Mouse (Mus musculus): ENCODE measurements around the gene Apol6. TPM values are rescaled to one million over a fixed set of nuclear protein-coding genes. Genes with fewer than 3 reads are reported as not detected.
"Not testable (repeated sequence)": the region's sequence is repeated elsewhere in the genome, so short reads cannot be mapped to it uniquely, and the experiment has no call there.

The Apol6 gene
- polyA plus RNA-seq, 1 experiment from 2014 or later = not detected

DNA sequence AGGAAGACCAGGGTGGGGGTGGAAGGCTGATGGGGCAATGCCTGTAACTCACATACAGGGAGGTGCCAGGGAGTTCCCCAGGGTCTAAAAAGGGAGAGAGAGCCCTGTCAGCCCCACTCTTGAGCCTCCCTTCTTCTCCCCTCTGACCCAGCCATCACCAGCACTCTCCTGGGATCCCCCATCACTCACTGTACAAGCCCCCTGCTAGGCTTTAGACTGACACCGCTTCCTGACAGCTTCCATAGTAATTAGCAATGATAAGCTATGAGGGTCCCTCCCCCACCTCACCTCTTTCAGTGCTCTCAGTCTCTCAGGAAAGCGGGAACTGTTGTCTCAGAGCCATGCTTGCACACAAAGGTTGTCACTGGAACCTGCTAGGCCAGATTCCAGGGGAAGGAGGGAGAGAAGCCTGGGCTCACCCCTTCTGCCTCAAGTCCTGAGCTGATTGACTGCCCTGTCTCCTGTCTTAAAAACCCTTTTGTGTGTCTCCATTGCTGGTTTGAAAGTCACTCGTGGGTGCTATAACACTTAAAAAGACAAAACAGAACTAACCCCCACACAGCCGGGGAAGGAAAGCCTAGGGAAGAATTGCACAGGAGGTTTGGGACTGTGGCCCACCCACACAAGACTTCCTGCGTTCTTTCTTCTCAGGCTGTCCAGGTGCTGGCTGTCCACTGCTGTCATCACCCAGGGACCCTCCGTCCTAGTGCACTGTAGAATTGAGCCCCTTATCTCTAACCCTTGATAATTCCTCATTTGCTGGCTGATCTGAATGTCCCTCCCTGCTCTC, 11.7 kb downstream of the Apol6 start:
- Histone ChIP-seq H3K9ac (replicated peaks) (no peak overlapping the region), H3K27ac (peak overlapping the region; percentile 21; the same call in 1 of the 2 replicates), H3K27me3 (no peaks in the 10 kb centered on the region), H3K4me3 (replicated peaks) (no peak overlapping the region), H3K4me2 (replicated peaks) (no peak overlapping the region), H3K4me1 (replicated peaks) (peaks cover 26% of the 10 kb centered on the region), H3K9me3 (peaks cover 3% of the 10 kb centered on the region; the same call in 1 of the 2 replicates), H3K36me3 (no peaks in the 10 kb centered on the region)
- ATAC-seq = peak; percentile 71
- 40% methylated on average over 6 of the region's 6 CpGs for WGBS

GRCm38 (mm10) chr15:77056791-77057051, 12.2 kb downstream of the Apol6 start:
- H3K9me3 ChIP-seq = peaks cover 3% of the 10 kb centered on the region; the same call in 1 of the 2 replicates
- no peak for ATAC-seq
- no peak overlapping the region for H3K9ac ChIP-seq (replicated peaks)
- H3K36me3 ChIP-seq = no peaks in the 10 kb centered on the region
- no peak overlapping the region for H3K4me2 ChIP-seq (replicated peaks)
- peaks cover 26% of the 10 kb centered on the region for H3K4me1 ChIP-seq (replicated peaks)
- no peaks in the 10 kb centered on the region for H3K27me3 ChIP-seq
- no peak overlapping the region for H3K27ac ChIP-seq
- 48% methylated on average over 3 of the region's 3 CpGs for WGBS
- H3K4me3 ChIP-seq (replicated peaks) = no peak overlapping the region

- Histone ChIP-seq H3K27me3 (no peaks in the 10 kb centered on the region), H3K9me3 (peaks cover 3% of the 10 kb centered on the region; the same call in 1 of the 2 replicates), H3K4me1 (replicated peaks) (peaks cover 26% of the 10 kb centered on the region), H3K4me2 (replicated peaks) (no peak overlapping the region), H3K4me3 (replicated peaks) (no peak overlapping the region), H3K36me3 (no peaks in the 10 kb centered on the region), H3K9ac (replicated peaks) (no peak overlapping the region), H3K27ac (no peak overlapping the region)
- ATAC-seq = no peak
These were observed 14.0 kb downstream of the Apol6 start for GRCm38 (mm10) chr15:77058566-77058965.

- 93% methylated on average over 4 of the region's 4 CpGs for WGBS
- not testable (repeated sequence) for H3K4me2 ChIP-seq (replicated peaks); H3K9ac ChIP-seq (replicated peaks); H3K9me3 ChIP-seq; H3K27ac ChIP-seq; H3K4me3 ChIP-seq (replicated peaks); ATAC-seq; H3K36me3 ChIP-seq; H3K27me3 ChIP-seq
- H3K4me1 ChIP-seq (replicated peaks) = peaks cover 24% of the 10 kb centered on the region
These were observed 14.9 kb downstream of the Apol6 start for GRCm38 (mm10) chr15:77059416-77059815.

DNA sequence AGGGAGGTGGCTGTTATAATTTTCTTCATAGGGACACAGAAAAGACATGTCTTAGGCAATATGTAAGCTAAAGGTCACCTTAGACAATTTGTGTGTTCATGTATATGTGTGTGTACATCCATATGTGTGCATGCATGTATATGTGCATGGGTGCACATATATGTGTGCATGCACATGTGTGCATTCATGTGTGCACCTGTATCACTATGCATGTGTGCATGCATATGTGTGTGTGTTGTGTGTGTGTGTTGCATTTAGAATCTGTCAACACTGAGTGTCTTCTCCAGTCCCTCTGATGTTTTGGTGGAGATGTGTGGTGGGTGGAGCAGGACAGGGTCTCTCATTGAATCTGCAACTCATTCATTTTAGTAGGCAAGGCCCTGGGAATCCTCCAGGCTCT, 18.2 kb downstream of the Apol6 start:
- H3K9me3 ChIP-seq = peaks cover 3% of the 10 kb centered on the region; the same call in 1 of the 2 replicates
- no peak overlapping the region for H3K4me2 ChIP-seq (replicated peaks)
- H3K36me3 ChIP-seq = no peaks in the 10 kb centered on the region
- H3K4me1 ChIP-seq (replicated peaks) = no peaks in the 10 kb centered on the region
- no peak for ATAC-seq
- H3K9ac ChIP-seq (replicated peaks) = no peak overlapping the region
- H3K4me3 ChIP-seq (replicated peaks) = no peak overlapping the region
- H3K27ac ChIP-seq = no peak overlapping the region
- H3K27me3 ChIP-seq = no peaks in the 10 kb centered on the region

DNA sequence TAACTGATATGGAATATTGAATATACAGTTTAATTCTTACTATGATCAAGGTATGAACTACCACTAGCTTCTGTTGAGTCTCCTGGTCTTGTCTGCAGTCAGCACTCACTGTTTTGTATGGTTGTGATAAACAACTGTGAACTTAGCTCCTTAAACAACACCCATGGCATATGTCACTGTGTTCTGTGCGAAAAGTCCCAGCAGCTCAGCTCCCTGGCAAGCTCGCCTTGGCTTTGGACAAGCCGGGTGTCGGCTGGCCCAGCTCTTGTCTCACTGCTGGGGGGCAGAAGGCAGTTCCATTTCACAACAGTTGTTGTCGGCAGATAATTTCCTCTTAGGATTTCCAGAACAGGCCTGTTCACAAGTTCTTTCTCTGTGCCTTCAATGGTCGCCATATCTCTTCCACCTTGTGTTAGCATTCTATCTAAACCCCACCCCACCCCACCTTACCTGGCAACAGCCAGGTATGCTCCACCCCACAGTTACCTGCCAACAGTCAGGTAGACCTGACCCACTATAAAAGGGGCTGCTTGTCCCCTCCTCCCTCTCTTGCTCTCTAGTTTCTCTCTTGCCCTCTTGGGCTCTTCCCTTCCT, 20.8 kb downstream of the Apol6 start:
- Histone ChIP-seq H3K27ac (no peak overlapping the region), H3K27me3 (no peaks in the 10 kb centered on the region), H3K9me3 (no peaks in the 10 kb centered on the region), H3K4me3 (replicated peaks) (no peak overlapping the region), H3K36me3 (no peaks in the 10 kb centered on the region), H3K9ac (replicated peaks) (no peak overlapping the region), H3K4me2 (replicated peaks) (no peak overlapping the region), H3K4me1 (replicated peaks) (no peaks in the 10 kb centered on the region)
- no peak for ATAC-seq
- WGBS = 89% methylated on average over 6 of the region's 6 CpGs

DNA sequence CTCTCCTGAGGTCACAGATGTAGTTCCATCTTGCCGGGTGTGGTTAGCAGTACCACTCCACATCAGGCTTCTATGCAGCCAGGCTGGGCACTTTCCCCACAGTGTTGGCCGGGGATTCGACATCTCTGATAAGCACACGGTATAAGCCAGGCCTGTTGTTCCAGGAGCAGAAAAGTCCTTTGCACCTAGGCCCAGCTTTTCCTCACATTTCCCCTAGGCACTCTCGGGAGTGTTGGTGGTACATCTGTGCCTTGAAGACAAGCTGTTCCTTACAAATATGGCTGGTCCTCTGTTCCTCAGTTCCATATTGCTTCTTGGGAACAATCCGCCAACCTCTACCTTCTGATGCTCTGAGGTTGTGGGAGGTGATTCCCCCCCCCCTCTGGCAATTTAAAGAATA, 21.7 kb downstream of the Apol6 start:
- Histone ChIP-seq H3K9me3 (no peaks in the 10 kb centered on the region), H3K9ac (replicated peaks) (no peak overlapping the region), H3K27ac (no peak overlapping the region), H3K4me1 (replicated peaks) (peaks cover 3% of the 10 kb centered on the region; the same call in 1 of the 2 replicates), H3K27me3 (no peaks in the 10 kb centered on the region), H3K4me2 (replicated peaks) (no peak overlapping the region), H3K4me3 (replicated peaks) (no peak overlapping the region), H3K36me3 (no peaks in the 10 kb centered on the region)
- WGBS = 85% methylated on average over 6 of the region's 6 CpGs
- ATAC-seq = no peak

DNA sequence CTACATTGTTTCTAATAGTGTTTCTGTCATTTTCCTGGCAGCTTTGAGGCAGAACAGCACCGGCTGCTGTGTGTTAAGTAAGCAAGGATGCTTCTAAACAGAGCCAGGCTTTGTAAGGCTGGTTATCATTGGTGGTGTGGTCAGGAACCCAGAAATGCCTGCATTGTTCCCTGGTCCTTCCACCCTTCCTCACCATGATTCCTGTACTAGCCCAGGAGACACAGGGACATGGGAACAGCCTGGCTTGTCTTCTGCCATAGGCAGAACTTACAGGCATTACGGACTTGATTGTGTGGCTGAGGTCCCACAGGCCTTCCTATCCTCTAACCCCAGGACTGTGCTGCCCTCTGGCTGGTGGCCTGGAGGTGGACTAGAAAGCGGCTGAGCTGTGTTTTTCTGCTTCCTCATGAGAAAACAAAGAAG, 23.9 kb downstream of the Apol6 start:
- Histone ChIP-seq H3K9ac (replicated peaks) (no peak overlapping the region), H3K4me2 (replicated peaks) (no peak overlapping the region), H3K27ac (no peak overlapping the region), H3K4me1 (replicated peaks) (peaks cover 13% of the 10 kb centered on the region), H3K4me3 (replicated peaks) (no peak overlapping the region), H3K27me3 (no peaks in the 10 kb centered on the region), H3K36me3 (no peaks in the 10 kb centered on the region), H3K9me3 (no peaks in the 10 kb centered on the region)
- no peak for ATAC-seq
- WGBS = 78% methylated on average over 3 of the region's 3 CpGs

GRCm38 (mm10) chr15:77069019-77069418, 24.5 kb downstream of the Apol6 start:
- 97% methylated on average over 3 of the region's 3 CpGs for WGBS

DNA sequence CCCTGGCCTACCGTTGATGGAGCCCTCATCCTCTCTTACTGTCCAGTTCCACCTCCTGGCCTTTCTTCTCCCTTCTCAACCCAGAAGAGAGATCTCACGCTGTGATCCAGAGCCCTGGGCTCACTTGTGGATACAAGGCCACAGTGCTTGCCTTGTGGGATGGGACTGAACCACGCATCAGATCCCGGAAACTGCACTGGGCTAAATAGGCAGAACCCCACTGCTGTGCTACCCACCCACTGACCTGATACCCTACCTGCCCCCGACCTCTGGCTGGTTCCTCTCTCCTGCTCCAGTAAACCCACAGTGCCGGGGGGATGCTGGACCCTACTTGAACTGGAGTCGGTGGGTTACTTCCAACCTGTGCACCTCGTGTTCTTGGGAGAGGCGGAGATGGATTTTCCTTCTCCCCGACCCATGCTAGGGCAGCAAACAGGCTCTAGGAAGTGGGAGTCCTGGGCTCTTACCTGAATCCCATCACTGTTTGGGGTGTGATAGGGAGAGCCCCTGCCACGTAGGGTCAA, 26.3 kb downstream of the Apol6 start:
- H3K4me2 ChIP-seq (replicated peaks) = no peak overlapping the region
- H3K4me3 ChIP-seq (replicated peaks) = no peak overlapping the region
- H3K27ac ChIP-seq = no peak overlapping the region
- H3K9me3 ChIP-seq = no peaks in the 10 kb centered on the region
- H3K4me1 ChIP-seq (replicated peaks) = peaks cover 13% of the 10 kb centered on the region
- no peak for ATAC-seq
- WGBS = 90% methylated on average over 11 of the region's 11 CpGs
- H3K36me3 ChIP-seq = peaks cover 4% of the 10 kb centered on the region; the same call in 1 of the 2 replicates
- H3K9ac ChIP-seq (replicated peaks) = no peak overlapping the region
- H3K27me3 ChIP-seq = no peaks in the 10 kb centered on the region

More at GRCm38 (mm10) chr15:77069019-77069418, 24.5 kb downstream of the Apol6 start:
- Histone ChIP-seq H3K36me3 (no peaks in the 10 kb centered on the region), H3K4me3 (replicated peaks) (no peak overlapping the region), H3K9me3 (no peaks in the 10 kb centered on the region), H3K4me2 (replicated peaks) (no peak overlapping the region), H3K27ac (no peak overlapping the region), H3K27me3 (no peaks in the 10 kb centered on the region), H3K9ac (replicated peaks) (no peak overlapping the region), H3K4me1 (replicated peaks) (peaks cover 13% of the 10 kb centered on the region)
- no peak for ATAC-seq

DNA sequence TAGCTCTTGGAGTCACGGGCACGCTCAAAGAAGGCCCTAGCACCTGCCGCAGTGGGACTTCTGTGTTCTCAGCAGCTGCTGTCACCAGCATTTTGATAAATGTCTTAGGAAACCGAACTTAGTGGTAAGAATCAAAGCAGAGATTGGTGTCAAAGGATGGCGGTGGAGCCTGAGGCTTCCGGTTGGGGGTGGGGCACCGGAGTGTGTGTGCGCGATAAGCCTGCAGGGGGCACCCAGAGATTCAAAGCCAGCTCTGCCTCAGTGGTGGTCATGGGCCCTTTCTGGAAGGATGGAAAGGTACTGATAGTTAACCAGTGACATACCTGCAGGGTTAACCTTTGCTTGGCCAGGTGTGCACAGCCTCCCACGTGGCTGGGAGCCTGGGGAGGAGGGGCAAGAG, 27.0 kb downstream of the Apol6 start:
- no peaks in the 10 kb centered on the region for H3K27me3 ChIP-seq
- peaks cover 13% of the 10 kb centered on the region for H3K4me1 ChIP-seq (replicated peaks)
- no peak overlapping the region for H3K4me3 ChIP-seq (replicated peaks)
- H3K4me2 ChIP-seq (replicated peaks) = 0 out of 2 replicates have a peak overlapping the region, but pooled peaks have one; percentile 16
- H3K9me3 ChIP-seq = no peaks in the 10 kb centered on the region
- peak; percentile 74; the same call in 1 of the 2 replicates for ATAC-seq
- peaks cover 8% of the 10 kb centered on the region; the same call in 1 of the 2 replicates for H3K36me3 ChIP-seq
- WGBS = 19% methylated on average over 10 of the region's 10 CpGs
- H3K27ac ChIP-seq = no peak overlapping the region
- no peak overlapping the region for H3K9ac ChIP-seq (replicated peaks)

GRCm38 (mm10) chr15:77072556-77073163, 28.1 kb downstream of the Apol6 start:
- Histone ChIP-seq H3K4me1 (replicated peaks) (peaks cover 13% of the 10 kb centered on the region), H3K4me2 (replicated peaks) (no peak overlapping the region), H3K36me3 (peaks cover 19% of the 10 kb centered on the region), H3K9me3 (no peaks in the 10 kb centered on the region), H3K27me3 (no peaks in the 10 kb centered on the region), H3K27ac (no peak overlapping the region), H3K9ac (replicated peaks) (no peak overlapping the region), H3K4me3 (replicated peaks) (no peak overlapping the region)
- ATAC-seq = no peak
- WGBS = 66% methylated on average over 4 of the region's 4 CpGs

Data from midbrain, embryonic 13.5 days (tissue).